Mouse (Mus musculus) adrenal gland, adult (tissue): Measurements from ENCODE around the gene Gnas.
A peak's percentile ranks its signal among the peaks of the same experiment; 100 is the strongest.
"Not testable (repeated sequence)": the region's sequence is repeated elsewhere in the genome, so short reads cannot be mapped to it uniquely, and the experiment has no call there.

Experiments used
- DNase-seq, 2 experiments: peaks; one replicate each; pipeline ENCODE4 v3.0.0; 2022 to 2023; ENCODE audit warnings: low spot score in 1 of 2; ENCODE audit not compliant: inconsistent age in 2 of 2

Gnas gene

DNA sequence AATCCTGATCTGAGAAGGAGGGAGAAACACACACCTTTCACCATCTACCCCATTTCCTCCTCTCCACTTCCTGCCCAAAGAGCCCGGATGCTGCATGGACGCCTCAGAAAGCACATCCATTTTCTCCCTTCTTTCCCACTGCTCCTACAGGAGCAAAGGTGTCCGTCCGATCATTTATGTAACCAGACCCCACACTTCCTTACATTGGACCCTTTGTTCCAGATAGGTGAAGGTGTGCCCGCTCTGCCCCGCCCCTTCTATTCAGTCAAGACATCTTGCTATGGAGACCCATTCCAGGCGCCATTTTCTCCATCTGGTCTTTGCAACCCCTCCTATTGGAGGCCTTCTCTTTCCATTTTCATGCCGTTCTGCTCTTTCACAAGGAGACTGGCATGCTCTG lies 10.3 kb downstream of the Gnas start:
- DNase-seq = no peak

DNA sequence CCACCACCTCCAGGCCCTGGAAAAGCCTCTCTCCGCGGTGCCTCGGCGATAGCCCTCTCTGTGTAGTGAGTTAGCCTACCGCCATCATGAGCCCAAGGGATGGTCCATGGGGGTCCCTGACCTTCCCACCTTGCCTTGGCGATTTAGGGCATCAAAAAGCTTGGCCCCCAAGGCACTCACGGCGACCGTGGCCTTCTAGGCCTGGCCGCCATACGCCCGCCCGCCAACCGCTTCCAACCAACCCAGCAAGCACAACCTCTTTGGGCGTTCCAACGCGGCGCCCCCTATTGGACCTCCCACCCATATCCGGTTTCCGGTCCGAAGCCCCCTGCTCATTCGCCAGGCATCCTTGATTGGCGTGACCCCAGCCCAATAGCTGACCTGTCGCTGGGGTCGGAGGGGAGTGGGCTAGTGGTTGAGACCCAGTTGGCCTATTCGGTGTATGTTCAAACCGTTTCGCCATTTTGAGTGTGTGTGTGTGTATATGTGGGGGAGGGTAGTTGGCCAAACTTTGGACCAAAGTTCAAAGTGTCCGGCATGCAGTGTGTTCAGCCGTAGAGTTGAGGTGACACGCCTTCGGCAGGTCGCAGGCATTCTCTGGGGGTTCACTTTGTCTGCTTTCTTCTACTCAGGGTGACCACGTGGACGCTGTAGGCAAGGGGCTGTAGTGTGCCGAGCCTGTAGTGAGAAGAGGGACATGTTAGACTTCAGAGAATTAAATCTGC lies 11.2 kb downstream of the Gnas start:
- no peak for DNase-seq

- no peak for DNase-seq
These were observed 11.9 kb downstream of the Gnas start for GRCm38 (mm10) chr2:174295900-174296465.

DNA sequence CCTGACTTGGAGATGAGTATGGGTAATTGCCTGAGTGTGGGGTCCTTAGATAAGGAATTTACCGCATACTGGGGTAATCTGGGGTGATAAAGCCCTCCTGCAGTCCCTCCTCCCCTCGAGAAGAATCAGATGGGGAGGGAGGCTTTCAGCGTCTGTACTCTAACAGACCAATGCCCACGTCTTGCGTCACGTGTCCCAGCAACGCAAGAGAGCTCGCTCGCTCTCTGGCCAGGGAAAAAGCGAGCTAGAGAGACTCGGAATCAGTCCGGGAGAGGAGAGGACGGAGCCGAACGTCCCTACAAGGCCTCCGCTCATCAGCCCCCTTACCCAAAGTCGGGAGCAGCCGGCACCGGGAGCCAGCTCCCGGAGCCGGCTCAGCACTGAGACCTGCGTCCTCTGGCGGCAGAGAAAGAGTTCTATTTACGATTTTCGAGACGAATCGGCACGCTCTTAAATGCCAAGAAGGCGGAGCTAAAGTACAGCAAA lies 13.0 kb downstream of the Gnas start:
- peak in 1 of 2 experiments; percentile 56 for DNase-seq

GRCm38 (mm10) chr2:174297851-174298250 lies 13.7 kb downstream of the Gnas start:
- DNase-seq = no peak

DNA sequence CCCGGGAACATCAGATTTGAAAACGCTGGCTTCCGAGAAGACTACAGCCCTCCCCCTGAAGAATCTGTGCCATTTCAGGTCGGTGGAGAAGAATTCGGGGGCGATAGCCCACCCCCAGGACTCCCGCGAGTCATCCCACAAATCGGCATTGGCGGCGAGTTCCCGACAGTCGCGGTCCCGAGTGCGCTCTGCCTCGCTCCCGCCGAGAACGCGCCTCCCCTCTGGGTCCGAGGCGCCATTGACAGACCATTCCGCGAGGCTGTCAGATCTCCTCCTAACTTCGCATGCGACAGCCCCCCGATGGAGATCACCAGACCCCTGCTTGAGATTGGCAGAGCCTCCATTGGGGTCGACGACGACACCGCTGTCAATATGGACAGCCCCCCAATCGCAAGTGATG lies 14.4 kb downstream of the Gnas start:
- DNase-seq = no peak

DNA sequence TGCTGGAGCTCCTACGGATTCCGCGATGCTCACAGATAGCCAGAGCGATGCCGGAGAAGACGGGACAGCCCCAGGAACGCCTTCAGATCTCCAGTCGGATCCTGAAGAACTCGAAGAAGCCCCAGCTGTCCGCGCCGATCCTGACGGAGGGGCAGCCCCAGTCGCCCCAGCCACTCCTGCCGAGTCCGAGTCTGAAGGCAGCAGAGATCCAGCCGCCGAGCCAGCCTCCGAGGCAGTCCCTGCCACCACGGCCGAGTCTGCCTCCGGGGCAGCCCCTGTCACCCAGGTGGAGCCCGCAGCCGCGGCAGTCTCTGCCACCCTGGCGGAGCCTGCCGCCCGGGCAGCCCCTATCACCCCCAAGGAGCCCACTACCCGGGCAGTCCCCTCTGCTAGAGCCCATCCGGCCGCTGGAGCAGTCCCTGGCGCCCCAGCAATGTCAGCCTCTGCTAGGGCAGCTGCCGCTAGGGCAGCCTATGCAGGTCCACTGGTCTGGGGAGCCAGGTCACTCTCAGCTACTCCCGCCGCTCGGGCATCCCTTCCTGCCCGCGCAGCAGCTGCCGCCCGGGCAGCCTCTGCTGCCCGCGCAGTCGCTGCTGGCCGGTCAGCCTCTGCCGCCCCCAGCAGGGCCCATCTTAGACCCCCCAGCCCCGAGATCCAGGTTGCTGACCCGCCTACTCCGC lies 15.1 kb downstream of the Gnas start:
- peak in 1 of 2 experiments; percentile 39 for DNase-seq

DNA sequence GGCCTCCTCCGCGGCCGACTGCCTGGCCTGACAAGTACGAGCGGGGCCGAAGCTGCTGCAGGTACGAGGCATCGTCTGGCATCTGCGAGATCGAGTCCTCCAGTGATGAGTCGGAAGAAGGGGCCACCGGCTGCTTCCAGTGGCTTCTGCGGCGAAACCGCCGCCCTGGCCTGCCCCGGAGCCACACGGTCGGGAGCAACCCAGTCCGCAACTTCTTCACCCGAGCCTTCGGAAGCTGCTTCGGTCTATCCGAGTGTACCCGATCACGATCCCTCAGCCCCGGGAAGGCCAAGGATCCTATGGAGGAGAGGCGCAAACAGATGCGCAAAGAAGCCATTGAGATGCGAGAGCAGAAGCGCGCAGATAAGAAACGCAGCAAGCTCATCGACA lies 15.6 kb downstream of the Gnas start:
- no peak for DNase-seq

GRCm38 (mm10) chr2:174300186-174300585 lies 16.1 kb downstream of the Gnas start:
- no peak for DNase-seq

- DNase-seq = no peak
These were observed 16.5 kb downstream of the Gnas start for GRCm38 (mm10) chr2:174300666-174301065.

DNA sequence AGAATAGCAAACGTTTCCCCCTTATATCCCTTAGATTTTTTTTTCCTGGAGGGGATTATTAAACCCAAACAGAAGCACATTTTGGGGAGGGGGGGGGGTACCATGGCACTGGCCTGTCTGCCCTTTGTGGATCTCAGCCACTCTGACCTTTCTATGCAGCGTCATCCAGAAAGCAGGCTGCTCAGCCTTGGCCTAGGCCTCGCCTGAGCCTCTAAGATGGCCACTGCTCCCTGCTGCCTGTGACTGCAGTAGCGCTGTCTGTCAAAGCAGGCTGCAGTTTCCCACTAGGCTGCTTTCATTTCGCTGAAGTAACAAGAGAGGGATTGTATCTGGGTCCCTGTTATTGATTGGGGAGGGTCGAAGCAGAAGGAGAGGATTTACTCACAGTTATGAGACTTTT lies 18.4 kb downstream of the Gnas start:
- DNase-seq = no peak

GRCm38 (mm10) chr2:174305646-174306045 lies 21.5 kb downstream of the Gnas start:
- DNase-seq = no peak

DNA sequence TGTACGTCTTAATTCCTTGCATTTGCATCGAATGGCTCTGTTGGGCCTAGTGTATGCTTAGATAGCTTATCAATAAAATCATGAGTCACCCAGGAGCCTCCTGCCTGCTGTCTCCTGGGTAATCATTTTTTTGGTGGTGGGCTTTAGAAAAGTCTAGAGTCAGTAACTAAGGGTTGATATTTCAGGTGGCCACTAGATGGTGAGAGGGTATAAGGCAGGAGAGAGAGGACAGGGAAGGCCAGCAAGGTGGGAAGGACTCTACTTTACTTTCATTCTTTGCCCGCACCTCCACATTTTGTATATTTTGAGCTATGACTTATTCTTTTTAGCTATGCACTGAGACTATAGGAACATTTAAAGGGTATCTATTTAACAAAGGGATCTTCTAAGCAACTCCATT lies 23.8 kb downstream of the Gnas start:
- DNase-seq = no peak

- DNase-seq = peak in 1 of 2 experiments; percentile 84
These were observed 26.9 kb downstream of the Gnas start for GRCm38 (mm10) chr2:174310913-174311514.

DNA sequence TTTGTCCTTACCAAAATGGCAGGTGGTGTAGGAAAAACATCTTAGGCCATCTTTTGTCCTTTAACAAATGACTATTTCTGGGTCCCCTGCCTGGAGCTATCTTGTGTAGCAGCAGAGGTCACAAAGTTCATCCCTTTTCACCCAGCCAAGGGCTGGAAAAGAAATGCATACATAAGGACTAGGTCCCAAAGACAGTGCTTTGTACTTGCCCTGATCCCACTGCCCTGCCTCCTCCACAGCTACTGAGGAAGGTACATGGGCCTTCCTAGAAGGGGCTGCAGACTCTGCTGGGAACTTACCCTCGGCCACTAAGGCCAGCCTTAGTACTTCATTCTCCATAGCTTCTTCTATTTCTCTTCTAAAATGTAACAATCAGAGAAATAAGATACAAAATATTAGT lies 27.5 kb downstream of the Gnas start:
- DNase-seq = no peak

DNA sequence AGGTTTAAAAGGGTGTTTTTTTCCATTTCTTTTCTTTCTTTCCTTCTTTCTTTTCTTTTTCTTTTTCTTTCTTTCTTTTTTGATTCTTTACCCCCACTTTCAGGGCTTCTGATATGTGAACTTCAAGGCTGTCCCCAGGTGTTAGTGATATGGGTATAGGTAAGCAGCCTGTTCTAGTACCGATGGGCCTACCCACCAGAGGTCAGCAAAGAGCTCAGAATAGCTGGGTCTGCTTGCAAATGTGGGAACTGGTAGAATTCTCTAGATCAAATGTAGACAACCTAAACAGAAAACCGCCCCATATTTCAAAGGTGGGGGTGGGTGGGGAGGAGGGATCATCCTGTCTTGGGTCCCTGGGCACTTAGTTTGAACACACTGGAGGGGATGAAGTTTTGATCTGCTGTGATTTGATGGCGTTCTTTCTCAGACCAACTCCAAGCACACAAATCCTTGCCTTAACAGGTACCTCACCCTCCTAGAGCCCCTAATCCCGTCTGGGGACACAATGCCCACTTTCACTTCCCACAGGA lies 28.1 kb downstream of the Gnas start:
- DNase-seq = peak; percentile 73 to 93

DNA sequence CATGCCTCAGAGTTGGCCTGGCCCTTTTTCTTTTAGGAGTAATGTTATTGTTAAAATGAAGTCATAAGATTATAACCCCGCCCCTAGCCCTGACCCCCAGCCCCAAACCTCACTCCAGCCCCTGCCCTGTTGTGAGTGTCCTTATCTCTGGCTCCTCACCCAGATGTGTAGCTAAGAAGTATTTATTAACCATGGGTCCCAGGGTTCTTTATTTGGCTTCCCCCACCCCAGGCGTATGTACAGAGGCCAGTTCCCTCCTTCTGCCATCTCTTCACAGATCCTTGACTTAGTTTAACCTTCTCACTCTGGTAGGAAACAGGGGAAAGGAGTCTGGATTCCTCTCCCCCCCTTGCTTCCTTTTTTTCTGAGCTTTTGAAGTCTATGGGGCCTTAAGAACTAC lies 28.5 kb downstream of the Gnas start:
- DNase-seq = no peak

GRCm38 (mm10) chr2:174315445-174315844 lies 31.3 kb downstream of the Gnas start:
- not testable (repeated sequence) for DNase-seq

DNA sequence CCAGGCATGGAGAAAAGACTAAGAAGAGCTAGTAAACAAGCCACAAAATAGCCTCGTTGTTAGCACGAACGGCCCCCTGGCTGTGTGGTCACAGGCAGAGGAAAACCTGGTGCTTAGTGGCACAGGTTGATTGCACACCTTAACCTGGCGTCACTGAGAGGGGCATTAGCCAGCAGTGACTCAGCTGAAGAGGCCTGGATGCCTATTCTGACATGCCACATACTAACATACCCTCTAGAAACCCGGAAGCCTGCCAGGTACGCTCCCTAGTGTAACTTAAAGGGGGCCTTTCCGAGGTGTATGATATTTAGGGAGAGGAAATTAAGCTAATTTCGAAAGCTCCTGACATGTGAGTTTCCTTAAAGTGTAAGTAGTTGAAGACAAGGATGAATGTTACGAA lies 32.5 kb downstream of the Gnas start:
- no peak for DNase-seq

DNA sequence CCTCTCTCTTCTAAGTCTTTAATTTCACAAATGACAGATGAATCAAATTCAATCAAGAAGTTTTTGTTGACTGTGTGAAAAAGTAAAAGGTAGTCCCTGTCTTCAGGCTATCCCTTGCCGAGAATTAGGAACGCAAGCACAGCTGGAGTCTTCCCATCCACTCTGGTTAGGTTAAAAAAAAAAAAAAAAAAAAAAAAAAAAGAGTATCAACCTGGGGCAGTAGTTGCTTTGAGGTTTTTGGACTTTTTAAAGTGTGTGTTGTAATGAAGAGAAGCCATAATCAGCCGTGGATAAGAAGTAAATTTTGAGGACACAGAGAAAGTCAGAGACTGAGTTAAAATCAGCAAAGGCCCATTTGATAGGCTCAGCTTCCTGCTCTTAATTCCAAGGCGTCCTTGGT lies 41.9 kb downstream of the Gnas start:
- no peak for DNase-seq

GRCm38 (mm10) chr2:174326481-174326880 lies 42.4 kb downstream of the Gnas start:
- peak in 1 of 2 experiments; percentile 60 for DNase-seq
